Mouse (Mus musculus): ENCODE measurements around the gene Nelfa.

The Nelfa gene

GRCm38 (mm10) chr5:33936120-33936707 lies at the start of gene Nelfa:
Gene Nelfa (minus strand): TSS chr5:33936413.
- DNase-seq, result peak; percentile 99

- peak; percentile 95 to 96 for DNase-seq
Observed at GRCm38 (mm10) chr5:33983309-33984121, 47.3 kb upstream of the Nelfa start, which contains the start of gene Gm1673. Gene Gm1673 (plus strand): TSS chr5:33983433.

- DNase-seq, result no peak
Observed at GRCm38 (mm10) chr5:33982731-33983259, 46.6 kb upstream of the Nelfa start.

GRCm38 (mm10) chr5:33976267-33976666 lies 40.1 kb upstream of the Nelfa start:
- no peak for DNase-seq

GRCm38 (mm10) chr5:33974736-33975135 lies 38.5 kb upstream of the Nelfa start:
- DNase-seq, result peak; percentile 77 to 78

GRCm38 (mm10) chr5:33959382-33959781 lies 23.2 kb upstream of the Nelfa start:
- no peak for DNase-seq

- DNase-seq, result no peak
Observed at GRCm38 (mm10) chr5:33955868-33956267, 19.7 kb upstream of the Nelfa start.

GRCm38 (mm10) chr5:33954354-33954753 lies 18.1 kb upstream of the Nelfa start:
- DNase-seq, result peak; percentile 94 to 96

- DNase-seq, result peak in 1 of 2 experiments; percentile 37
Observed at GRCm38 (mm10) chr5:33953471-33954185, 17.4 kb upstream of the Nelfa start.

- DNase-seq, result no peak
Observed at GRCm38 (mm10) chr5:33948314-33948713, 12.1 kb upstream of the Nelfa start.

GRCm38 (mm10) chr5:33947035-33947434 lies 10.8 kb upstream of the Nelfa start:
- peak in 1 of 2 experiments; percentile 29 for DNase-seq

GRCm38 (mm10) chr5:33938448-33938847 lies 2.2 kb upstream of the Nelfa start:
- DNase-seq, result no peak

- no peak for DNase-seq
Observed at GRCm38 (mm10) chr5:33937230-33937629, 1.0 kb upstream of the Nelfa start.

GRCm38 (mm10) chr5:33935700-33936111 lies 507 bp downstream of the Nelfa start:
- no peak for DNase-seq

- no peak for DNase-seq
Observed at GRCm38 (mm10) chr5:33934877-33935276, 1.3 kb downstream of the Nelfa start.

GRCm38 (mm10) chr5:33934081-33934480 lies 2.1 kb downstream of the Nelfa start:
- no peak for DNase-seq

- no peak for DNase-seq
Observed at GRCm38 (mm10) chr5:33932413-33932812, 3.8 kb downstream of the Nelfa start.

GRCm38 (mm10) chr5:33926170-33926569 lies 10.0 kb downstream of the Nelfa start:
- DNase-seq, result peak; percentile 46 to 48

- DNase-seq, result no peak
Observed at GRCm38 (mm10) chr5:33922566-33922965, 13.6 kb downstream of the Nelfa start.

- peak; percentile 67 to 79 for DNase-seq
Observed at GRCm38 (mm10) chr5:33921486-33922235, 14.6 kb downstream of the Nelfa start.

- DNase-seq, result no peak
Observed at GRCm38 (mm10) chr5:33920924-33921323, 15.3 kb downstream of the Nelfa start.

- DNase-seq, result peak; percentile 47 to 51
Observed at GRCm38 (mm10) chr5:33920037-33920436, 16.2 kb downstream of the Nelfa start.
